Mouse (Mus musculus): Measurements from ENCODE around the gene Zfp771.

Zfp771 gene

GRCm38 (mm10) chr7:127287940-127288339 is 43.9 kb downstream of the Zfp771 start:
- DNase-seq = no peak

- DNase-seq = no peak
Measured at GRCm38 (mm10) chr7:127289306-127289705, 45.2 kb downstream of the Zfp771 start.

- no peak for DNase-seq
Measured at GRCm38 (mm10) chr7:127290142-127290541, 46.1 kb downstream of the Zfp771 start.

- DNase-seq = no peak
Measured at GRCm38 (mm10) chr7:127296098-127296497, 52.0 kb downstream of the Zfp771 start, which contains the start of gene Itgal. Gene Itgal, plus strand, starts transcription at chr7:127296260.

- no peak for DNase-seq
Measured at GRCm38 (mm10) chr7:127296786-127297555, 52.9 kb downstream of the Zfp771 start.

GRCm38 (mm10) chr7:127297586-127298193 is 53.6 kb downstream of the Zfp771 start:
- DNase-seq = no peak

Data from cerebellum, adult 9-11 months (tissue).